Mouse (Mus musculus) layer of hippocampus, adult 11-12 months (tissue): Measurements from ENCODE around the gene Krt10.

Source experiments
- DNase-seq: peaks from one replicate; pipeline ENCODE4 v3.0.0; 2022; ENCODE audit warnings: low spot score

Krt10 gene

DNA sequence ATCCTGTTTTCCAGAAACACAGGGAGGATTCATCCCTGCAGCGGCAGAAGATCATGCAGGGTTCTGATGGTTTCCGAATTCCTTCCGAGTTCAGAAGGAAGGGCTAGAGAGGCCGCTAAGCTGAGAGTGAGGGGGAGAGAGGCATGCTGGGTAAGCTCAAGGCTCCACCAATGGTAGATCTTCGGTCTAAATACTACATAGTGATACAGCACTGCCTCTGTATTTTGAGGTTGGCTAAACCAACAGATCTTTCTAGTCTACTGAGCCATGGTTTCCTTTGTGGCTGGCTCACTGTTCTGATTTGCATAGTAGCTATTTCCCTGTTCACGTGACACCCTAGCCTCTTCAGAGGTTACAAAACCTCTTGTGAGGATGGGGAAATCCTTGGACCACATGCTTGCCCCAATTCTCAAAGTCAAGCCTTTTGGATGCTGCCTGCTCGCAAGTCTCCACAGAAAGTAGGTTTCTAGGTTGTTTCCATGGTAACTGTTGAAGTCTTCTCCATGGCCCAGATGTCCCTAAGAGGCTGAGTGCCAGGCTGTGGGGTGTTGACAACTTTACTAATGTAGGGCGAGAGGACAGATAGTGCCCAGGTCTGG lies 19.2 kb downstream of the Krt10 start:
- DNase-seq, result peak; percentile 33

DNA sequence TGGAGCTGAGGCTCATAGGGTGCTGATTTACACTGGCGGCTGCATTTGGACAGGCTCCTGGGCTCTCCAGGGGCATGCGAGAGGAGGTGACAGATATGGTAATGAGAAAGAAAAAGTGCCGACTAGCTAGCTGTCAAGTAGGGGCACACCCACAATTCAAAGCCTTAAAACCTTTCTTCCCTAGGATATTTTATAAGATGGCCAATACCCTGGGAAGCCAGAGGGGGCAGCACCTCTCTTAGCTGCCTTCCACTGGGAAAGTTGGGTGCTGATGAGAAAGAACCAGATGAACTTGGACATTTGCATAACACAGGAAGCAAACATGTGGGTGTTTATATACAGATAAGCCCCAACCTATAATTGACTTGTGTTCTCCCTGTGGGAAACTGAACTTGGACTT lies 19.9 kb downstream of the Krt10 start:
- DNase-seq, result no peak

DNA sequence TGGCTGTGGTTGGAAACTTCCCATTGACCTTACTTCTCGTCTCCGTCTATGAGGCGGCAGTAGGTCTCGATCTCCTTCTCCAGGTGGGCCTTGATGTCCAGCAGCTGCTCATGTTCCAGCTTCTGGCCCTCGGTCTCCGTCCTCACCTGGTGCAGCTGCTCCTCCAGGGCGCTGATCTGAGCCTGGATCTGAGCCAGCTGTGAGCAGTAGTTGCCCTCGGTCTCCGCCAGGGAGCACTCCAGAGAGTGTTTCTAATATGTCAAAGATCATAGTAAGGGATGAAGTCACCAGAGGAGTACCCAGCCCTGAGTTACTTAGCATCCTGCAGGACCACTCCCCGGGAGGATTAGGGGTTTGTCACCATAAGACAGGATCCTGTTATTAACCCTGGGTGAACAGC lies 22.4 kb downstream of the Krt10 start:
- DNase-seq, result no peak

GRCm38 (mm10) chr11:99364412-99364811 lies 24.8 kb downstream of the Krt10 start:
- peak; percentile 58 for DNase-seq

DNA sequence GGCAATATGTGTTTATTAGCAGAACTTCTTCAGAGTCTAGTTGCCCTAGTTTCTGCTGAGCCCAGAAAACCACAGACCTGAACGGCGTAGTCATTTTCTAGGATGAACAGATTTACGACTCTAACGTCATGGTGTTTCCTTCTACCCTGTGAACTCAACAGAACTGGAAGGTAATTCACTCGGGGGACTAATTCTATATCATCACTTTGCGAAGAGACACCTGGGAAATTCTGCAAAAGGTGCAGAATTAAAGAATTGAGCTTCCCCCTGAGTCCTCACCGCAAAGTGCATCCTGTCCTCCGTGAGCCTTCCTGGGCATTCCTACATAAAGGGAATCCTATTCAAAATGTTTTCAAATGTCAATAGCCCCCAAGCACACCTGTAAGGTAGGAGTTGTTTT lies 27.7 kb downstream of the Krt10 start:
- no peak for DNase-seq

GRCm38 (mm10) chr11:99351004-99351403 lies 38.2 kb downstream of the Krt10 start, which contains the start of gene Krt27:
Krt27 (minus strand) TSS chr11:99351104.
- DNase-seq, result no peak

GRCm38 (mm10) chr11:99339299-99339847 lies 49.8 kb downstream of the Krt10 start:
- no peak for DNase-seq

DNA sequence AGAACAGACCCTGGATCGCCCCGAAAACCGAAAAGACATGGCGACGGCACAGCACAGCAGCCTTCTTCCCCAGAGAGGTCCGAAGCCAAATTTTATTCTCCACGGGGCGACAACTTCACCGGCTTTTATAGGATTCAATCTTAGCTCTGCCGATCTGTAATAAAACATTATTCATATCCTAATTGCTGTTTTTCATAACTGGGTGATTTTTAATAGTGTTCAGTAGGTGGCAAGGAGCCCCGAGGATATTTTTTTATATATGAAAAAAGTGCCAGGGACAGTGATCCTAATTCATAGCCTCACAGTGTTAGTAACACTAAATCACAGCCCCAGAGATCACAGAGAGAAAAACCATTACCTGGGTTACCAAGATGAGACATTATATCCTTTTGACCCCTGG lies 51.3 kb downstream of the Krt10 start, which contains the start of gene Krt26:
Krt26 (minus strand) TSS at position 101 of the 400 bp plus-strand sequence.
- no peak for DNase-seq
